Mouse (Mus musculus) embryonic facial prominence, embryonic 15.5 days (tissue): ENCODE data around the gene Ap2b1. TPM values are rescaled to one million over a fixed set of nuclear protein-coding genes. Genes with fewer than 3 reads are reported as not detected.

ENCODE experiments used
- ATAC-seq: fragments of 200-750 bp; cut with Nextera tagmentation; 2 replicates; pipeline ENCODE4 v1.8.0; 2017; ENCODE audit warnings: low read depth, moderate TSS enrichment; ENCODE audit not compliant: insufficient number of reproducible peaks, low FRiP score, low TSS enrichment
- H3K27ac ChIP-seq: fragments of 300-500 bp; sonication (generic); replicated peaks from 2 replicates; pipeline ENCODE4 v1.5.1; 2015; ENCODE audit warnings: mild to moderate bottlenecking, inconsistent platforms
- H3K27me3 ChIP-seq: fragments of 300-500 bp; sonication (generic); 2 replicates; pipeline ENCODE4 v1.6.1; 2015; ENCODE audit warnings: inconsistent platforms
- H3K36me3 ChIP-seq: fragments of 300-500 bp; sonication (generic); 2 replicates; pipeline ENCODE4 v1.6.1; 2015; ENCODE audit warnings: mild to moderate bottlenecking, inconsistent platforms
- H3K4me1 ChIP-seq: fragments of 300-500 bp; sonication (generic); 2 replicates; pipeline ENCODE4 v1.6.1; 2015; ENCODE audit warnings: inconsistent platforms
- H3K4me2 ChIP-seq: fragments of 300-500 bp; sonication (generic); replicated peaks from 2 replicates; pipeline ENCODE4 v1.6.1; 2015; ENCODE audit warnings: mild to moderate bottlenecking, inconsistent platforms
- H3K4me3 ChIP-seq: fragments of 300-500 bp; sonication (generic); replicated peaks from 2 replicates; pipeline ENCODE4 v1.5.1; 2015; ENCODE audit warnings: mild to moderate bottlenecking, inconsistent platforms
- H3K9ac ChIP-seq: fragments of 300-500 bp; sonication (generic); 2 replicates; pipeline ENCODE4 v1.6.1; 2015; ENCODE audit warnings: inconsistent platforms
- H3K9me3 ChIP-seq: fragments of 300-500 bp; sonication (generic); replicated peaks from 2 replicates; pipeline ENCODE4 v1.6.1; 2016; ENCODE audit warnings: inconsistent platforms
- WGBS: fragments of 180-500 bp; shearing (Covaris S2); methylation state at CpG from one replicate; pipeline ENCODE4 v1.1.7; 2015; 5-methylcytosine and 5-hydroxymethylcytosine counted together
- polyA plus RNA-seq: library from polyadenylated mRNA; unstranded; fragments of >200 nt; fragmentation: Nextera tagmentation; extraction: Ambion mirVana; gene quantifications from 2 replicates; pipeline ENCODE4 v1.2.1, GENCODE M21; 2015

Gene Ap2b1
- polyA plus RNA-seq, 1 experiment from 2014 or later: 53.9 TPM

DNA sequence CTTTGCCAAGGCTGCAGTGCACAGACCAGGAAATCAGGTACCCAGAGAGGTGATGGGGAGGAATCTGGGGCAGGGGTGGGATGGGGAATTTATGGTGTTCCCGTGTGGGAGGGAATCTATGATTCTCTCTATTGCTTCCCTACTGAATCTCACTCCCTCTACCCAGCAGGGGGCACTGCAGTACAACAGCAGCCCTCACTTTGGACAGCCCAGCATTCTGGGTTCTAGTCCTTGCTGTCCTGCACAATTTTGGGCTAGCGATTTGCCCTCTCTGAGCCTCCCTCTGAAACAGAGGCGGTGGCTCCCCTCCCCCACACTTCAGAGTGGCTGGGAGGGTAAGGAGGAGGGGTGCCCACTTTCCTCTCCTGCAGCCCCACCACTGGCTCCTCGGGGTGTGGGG, 121.5 kb downstream of the Ap2b1 start:
- ATAC-seq: no peak
- H3K4me3 ChIP-seq: no peak overlapping the region
- no peak overlapping the region for H3K9ac ChIP-seq
- H3K36me3 ChIP-seq: no peaks in the 10 kb centered on the region
- no peak overlapping the region for H3K4me2 ChIP-seq
- H3K9me3 ChIP-seq: no peaks in the 10 kb centered on the region
- 44% methylated on average over 4 of the region's 4 CpGs for WGBS
- H3K27ac ChIP-seq: no peak overlapping the region
- peaks cover 5% of the 10 kb centered on the region for H3K4me1 ChIP-seq
- H3K27me3 ChIP-seq: peaks cover 47% of the 10 kb centered on the region

DNA sequence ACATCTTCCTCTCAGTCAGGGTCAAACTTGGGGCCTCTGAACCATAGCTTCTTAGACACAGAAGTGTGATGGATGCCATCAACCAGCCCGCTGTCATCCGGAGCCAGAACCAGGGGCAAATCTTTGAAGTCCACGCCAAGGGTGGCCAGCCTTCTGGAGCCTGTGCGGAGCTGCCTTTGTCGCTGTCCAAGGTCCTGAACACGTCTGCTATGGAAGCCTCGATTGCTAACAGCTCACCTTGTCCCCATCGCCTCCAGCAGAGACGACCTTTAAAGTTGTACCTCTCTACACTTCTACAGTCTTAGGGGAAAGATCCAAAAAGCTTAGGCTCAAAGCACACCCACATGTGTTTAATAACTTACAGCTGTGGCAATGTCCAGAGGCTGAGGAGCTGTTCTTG, 122.5 kb downstream of the Ap2b1 start:
- WGBS: 2% methylated on average over 9 of the region's 9 CpGs
- H3K4me3 ChIP-seq: no peak overlapping the region
- no peak overlapping the region for H3K27ac ChIP-seq
- H3K4me2 ChIP-seq: no peak overlapping the region
- no peaks in the 10 kb centered on the region for H3K36me3 ChIP-seq
- no peaks in the 10 kb centered on the region for H3K9me3 ChIP-seq
- no peak overlapping the region for H3K9ac ChIP-seq
- no peak for ATAC-seq
- peaks cover 5% of the 10 kb centered on the region for H3K4me1 ChIP-seq
- H3K27me3 ChIP-seq: peaks cover 56% of the 10 kb centered on the region

DNA sequence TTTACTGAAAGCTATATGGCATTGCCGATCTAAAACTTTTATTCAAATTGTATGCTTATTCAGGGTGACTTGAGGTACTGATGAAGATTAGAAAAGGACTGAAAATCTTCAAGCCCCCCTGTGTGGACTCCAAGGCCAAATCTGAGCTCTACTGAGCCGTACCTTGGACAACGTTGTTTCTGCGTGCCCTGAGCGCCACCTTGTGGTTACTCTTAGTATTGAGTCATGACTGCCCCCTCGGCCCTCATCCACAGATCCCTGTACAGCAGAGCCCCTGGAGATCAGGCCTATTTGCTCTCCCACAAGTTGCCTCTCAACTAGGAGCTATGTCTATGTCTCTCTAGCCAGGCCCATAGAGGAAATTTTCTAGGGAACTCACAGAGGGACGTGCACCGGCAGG, 125.9 kb downstream of the Ap2b1 start:
- H3K27ac ChIP-seq: no peak overlapping the region
- no peak overlapping the region for H3K4me3 ChIP-seq
- H3K9ac ChIP-seq: no peak overlapping the region
- 5% methylated on average over 8 of the region's 8 CpGs for WGBS
- H3K9me3 ChIP-seq: no peaks in the 10 kb centered on the region
- ATAC-seq: no peak
- no peak overlapping the region for H3K4me2 ChIP-seq
- H3K27me3 ChIP-seq: peaks cover 63% of the 10 kb centered on the region
- H3K4me1 ChIP-seq: peaks cover 8% of the 10 kb centered on the region
- H3K36me3 ChIP-seq: no peaks in the 10 kb centered on the region

DNA sequence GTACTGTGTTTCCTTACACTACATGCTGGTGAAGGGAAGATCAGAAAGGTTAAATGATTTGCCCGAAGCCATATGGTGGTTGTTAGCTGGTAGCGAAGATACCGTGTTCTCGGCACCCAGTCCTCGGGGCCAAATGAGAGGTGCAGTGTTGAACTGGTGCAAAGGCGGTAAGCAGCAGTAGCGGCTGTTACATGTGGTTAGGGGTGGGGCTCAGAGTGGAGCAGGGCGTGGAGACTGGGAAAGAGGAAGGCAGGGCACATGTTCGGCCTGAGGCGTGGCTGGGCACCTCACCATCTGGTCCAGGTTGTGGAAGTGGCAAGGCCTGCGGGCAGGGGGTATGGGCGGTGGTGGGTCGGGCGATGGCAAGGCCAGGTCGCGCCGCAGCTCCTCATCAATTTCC, 128.1 kb downstream of the Ap2b1 start:
- WGBS: 30% methylated on average over 17 of the region's 17 CpGs
- Histone ChIP-seq H3K27me3 (peaks cover 45% of the 10 kb centered on the region), H3K4me1 (peaks cover 10% of the 10 kb centered on the region), H3K9ac (no peak overlapping the region), H3K9me3 (no peaks in the 10 kb centered on the region), H3K36me3 (no peaks in the 10 kb centered on the region), H3K4me3 (no peak overlapping the region), H3K4me2 (peak overlapping the region; percentile 12; the same call in 1 of the 2 replicates), H3K27ac (no peak overlapping the region)
- no peak for ATAC-seq

DNA sequence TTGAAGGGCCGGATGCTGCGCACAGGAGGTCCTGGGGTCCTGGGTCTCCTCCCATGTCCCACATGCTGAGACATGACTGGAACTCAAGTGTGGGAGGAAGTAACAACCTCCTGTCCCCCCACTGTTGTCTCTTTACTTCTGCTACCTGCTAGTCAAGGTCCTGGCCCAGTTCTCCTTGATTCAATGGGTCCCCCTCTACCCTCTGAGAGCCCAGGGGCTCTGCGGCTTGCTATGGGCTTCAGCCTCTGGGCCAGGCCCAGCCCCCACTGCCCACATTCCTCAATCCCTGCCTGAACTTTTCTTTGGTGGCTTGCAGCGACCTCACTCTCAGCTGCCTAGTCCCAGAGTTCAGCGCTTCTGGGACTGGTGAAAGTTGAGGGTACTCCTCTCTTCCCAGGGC, 130.5 kb downstream of the Ap2b1 start, which contains the start of gene Gas2l2:
Gene Gas2l2, minus strand, starts transcription at position 101 of the 400 bp plus-strand sequence.
- Histone ChIP-seq H3K27ac (no peak within 1 kb of the TSS), H3K4me3 (no peak within 1 kb of the TSS), H3K27me3 (peaks cover 37% of the 10 kb centered on the region), H3K9me3 (no peaks in the 10 kb centered on the region), H3K4me2 (no peak within 1 kb of the TSS), H3K9ac (no peak within 1 kb of the TSS), H3K4me1 (peaks cover 10% of the 10 kb centered on the region), H3K36me3 (no peaks in the 10 kb centered on the region)
- no peak for ATAC-seq
- WGBS: 46% methylated on average over 5 of the region's 5 CpGs

DNA sequence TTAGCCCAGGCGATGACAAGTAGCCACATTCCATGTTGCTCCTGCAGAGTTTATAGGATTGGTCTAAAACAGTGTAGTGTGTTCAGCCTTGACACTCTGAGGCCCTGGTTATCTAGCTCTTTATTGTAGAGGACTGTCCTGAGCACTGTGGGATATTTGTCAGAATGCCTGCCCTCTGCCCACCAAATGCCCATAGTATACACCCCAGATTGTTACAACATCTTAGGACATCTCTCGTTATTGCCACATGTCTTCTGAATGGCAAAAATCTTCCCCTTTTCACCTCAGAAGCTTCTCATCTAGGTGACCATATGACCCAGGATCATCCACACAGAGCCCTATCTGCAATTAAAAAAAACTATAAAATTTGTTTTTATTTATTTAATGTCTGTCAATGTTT, 133.7 kb downstream of the Ap2b1 start:
- no peaks in the 10 kb centered on the region for H3K36me3 ChIP-seq
- peaks cover 20% of the 10 kb centered on the region for H3K27me3 ChIP-seq
- H3K4me3 ChIP-seq: no peak overlapping the region
- no peaks in the 10 kb centered on the region for H3K9me3 ChIP-seq
- no peak for ATAC-seq
- no peak overlapping the region for H3K4me2 ChIP-seq
- 81% methylated on average over 2 of the region's 2 CpGs for WGBS
- H3K27ac ChIP-seq: no peak overlapping the region
- H3K9ac ChIP-seq: no peak overlapping the region
- H3K4me1 ChIP-seq: 0 out of 2 replicates have a peak, but pooled peaks cover 5% of the 10 kb centered on the region

DNA sequence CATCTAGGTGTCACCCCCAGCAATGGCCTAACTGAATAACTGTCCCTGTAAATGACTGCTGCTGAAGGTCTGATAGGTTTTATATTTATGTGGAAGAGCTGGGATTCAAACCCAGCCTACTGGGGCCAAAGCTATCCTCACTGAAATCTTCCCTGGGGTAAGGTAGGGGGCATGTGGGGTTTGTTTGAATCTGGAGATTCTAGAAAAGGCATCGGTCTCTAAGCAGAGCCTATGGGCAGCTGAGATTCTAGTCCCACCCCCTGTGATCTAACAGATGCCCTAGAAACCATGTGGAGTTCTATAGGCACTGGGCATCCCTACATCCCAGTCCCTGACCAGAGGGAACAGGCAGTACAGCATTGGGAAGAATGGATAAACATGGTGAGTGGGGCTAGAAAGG, 138.6 kb downstream of the Ap2b1 start, which contains the start of gene 1700020L24Rik:
Gene 1700020L24Rik, plus strand, starts transcription at position 301 of the 400 bp plus-strand sequence.
- H3K36me3 ChIP-seq: no peaks in the 10 kb centered on the region
- H3K27me3 ChIP-seq: peaks cover 20% of the 10 kb centered on the region
- no peak within 1 kb of the TSS for H3K27ac ChIP-seq
- no peaks in the 10 kb centered on the region for H3K9me3 ChIP-seq
- no peak within 1 kb of the TSS for H3K9ac ChIP-seq
- no peak for ATAC-seq
- peaks cover 4% of the 10 kb centered on the region for H3K4me1 ChIP-seq
- WGBS: 73% methylated on average over 1 of the region's 1 CpGs
- H3K4me2 ChIP-seq: no peak within 1 kb of the TSS
- no peak within 1 kb of the TSS for H3K4me3 ChIP-seq

DNA sequence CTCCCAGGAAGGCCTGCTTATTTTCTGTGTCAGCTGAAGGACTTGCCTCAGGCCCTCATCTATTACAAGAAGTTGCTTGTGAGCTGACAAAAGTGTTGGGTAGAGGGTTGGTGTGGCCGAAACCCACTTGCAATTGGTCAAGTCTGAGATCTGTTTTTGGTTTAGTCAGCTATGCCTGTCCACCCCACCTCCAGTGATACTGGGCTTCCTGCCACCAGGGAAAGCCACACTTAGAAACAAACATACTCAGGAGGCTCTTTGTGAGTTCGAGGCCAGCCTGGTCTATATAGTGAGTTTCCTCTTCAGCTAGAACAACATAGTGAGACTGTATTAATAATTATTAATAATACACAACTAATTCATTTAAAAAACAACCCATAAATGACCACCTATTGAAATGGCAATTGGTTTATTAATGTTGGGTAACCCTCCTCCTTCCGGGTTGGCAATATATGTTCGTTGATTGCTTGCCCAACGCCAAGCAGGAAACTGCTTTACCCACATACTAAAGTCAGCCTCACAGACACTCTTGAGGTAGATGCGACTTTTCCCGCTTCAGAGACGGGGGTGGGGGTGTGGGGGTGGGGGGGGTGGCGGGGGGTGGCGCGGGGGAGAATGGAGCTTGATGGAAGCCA, 140.7 kb downstream of the Ap2b1 start:
- Histone ChIP-seq H3K4me3 (peak overlapping the region; percentile 64), H3K4me1 (peaks cover 15% of the 10 kb centered on the region), H3K4me2 (peak overlapping the region; percentile 88), H3K27me3 (peaks cover 42% of the 10 kb centered on the region), H3K36me3 (no peaks in the 10 kb centered on the region), H3K9me3 (no peaks in the 10 kb centered on the region), H3K27ac (no peak overlapping the region), H3K9ac (no peak overlapping the region)
- no peak for ATAC-seq
- WGBS: 32% methylated on average over 11 of the region's 11 CpGs

DNA sequence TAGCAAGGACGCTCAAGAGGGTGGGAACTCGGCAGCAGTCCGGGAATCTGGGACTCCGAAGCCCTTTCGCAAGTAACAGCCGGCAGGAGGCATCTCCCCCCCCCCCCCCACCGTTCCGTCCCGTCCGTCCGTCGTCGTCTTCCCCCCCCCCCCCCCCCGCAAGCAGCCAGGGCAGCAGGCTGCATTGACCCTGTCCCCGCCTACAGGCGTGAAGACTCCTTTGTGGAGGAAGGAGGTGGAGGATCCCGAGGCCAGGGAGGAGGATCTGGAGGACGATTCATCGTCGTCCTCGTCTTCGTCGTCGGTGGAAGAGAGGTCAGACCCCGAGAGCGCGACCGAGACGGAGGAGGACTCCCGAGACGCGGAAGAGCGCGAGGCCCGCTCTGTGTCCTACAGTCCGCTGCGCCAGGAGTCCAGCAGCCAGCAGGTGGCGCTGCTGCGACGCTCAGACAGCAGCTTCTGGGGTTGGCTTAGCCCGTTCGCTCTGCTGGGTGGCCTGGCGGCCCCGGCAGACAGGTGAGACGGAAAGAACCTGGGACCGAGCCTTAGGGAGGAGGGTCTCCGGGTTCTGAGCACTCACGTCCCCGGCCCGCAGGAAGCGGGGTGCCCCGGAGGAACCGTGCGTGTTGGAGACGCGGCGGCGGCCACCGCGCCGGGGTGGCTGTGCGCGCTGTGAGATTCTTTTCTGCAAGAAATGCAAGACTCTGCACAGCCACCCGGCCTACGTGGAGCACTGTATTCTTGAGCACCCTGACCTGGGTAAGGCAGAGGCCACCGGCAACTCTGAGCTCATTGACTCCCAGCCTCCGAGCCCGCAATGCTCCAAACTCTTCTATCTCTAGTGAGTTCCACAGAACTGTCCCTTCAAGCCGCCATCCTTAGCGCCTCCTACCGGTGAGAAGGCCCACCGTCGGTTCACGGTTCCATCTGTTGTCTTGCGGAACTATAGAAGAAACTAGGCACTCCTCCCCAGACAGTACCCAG, 141.5 kb downstream of the Ap2b1 start:
- Histone ChIP-seq H3K4me3 (peak overlapping the region; percentile 64), H3K9me3 (no peaks in the 10 kb centered on the region), H3K36me3 (no peaks in the 10 kb centered on the region), H3K27ac (no peak overlapping the region), H3K27me3 (peaks cover 46% of the 10 kb centered on the region), H3K4me2 (peak overlapping the region; percentile 88), H3K4me1 (peaks cover 21% of the 10 kb centered on the region), H3K9ac (peak overlapping the region; percentile 33)
- ATAC-seq: peak; percentile 89
- WGBS: under 1% methylated on average over 65 of the region's 75 CpGs

DNA sequence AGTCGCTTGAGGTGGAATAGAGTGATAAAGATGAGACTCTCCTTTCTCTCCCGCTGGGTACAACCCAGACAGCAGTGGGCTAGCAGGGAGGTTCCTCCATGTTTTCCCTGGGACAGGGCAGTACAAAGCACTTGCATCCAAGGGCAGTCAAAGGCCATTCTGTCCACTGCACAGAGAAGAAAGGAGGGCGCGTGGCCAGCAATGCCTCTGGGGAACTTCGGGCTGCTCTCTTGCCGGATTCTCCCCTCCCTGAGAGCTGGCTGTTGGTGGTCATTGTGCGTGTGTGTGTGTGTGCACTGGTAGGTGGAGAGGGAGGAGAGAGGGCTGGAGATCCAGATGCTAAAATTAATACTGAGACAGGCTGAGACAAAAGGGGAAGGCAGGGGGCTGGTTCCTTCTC, 142.4 kb downstream of the Ap2b1 start:
- WGBS: 35% methylated on average over 7 of the region's 7 CpGs
- peak overlapping the region; percentile 88 for H3K4me2 ChIP-seq
- H3K36me3 ChIP-seq: no peaks in the 10 kb centered on the region
- H3K4me3 ChIP-seq: peak overlapping the region; percentile 64; the same call in 1 of the 2 replicates
- no peak for ATAC-seq
- H3K27me3 ChIP-seq: peaks cover 54% of the 10 kb centered on the region
- H3K9ac ChIP-seq: no peak overlapping the region
- H3K9me3 ChIP-seq: no peaks in the 10 kb centered on the region
- H3K27ac ChIP-seq: no peak overlapping the region
- H3K4me1 ChIP-seq: peaks cover 21% of the 10 kb centered on the region

DNA sequence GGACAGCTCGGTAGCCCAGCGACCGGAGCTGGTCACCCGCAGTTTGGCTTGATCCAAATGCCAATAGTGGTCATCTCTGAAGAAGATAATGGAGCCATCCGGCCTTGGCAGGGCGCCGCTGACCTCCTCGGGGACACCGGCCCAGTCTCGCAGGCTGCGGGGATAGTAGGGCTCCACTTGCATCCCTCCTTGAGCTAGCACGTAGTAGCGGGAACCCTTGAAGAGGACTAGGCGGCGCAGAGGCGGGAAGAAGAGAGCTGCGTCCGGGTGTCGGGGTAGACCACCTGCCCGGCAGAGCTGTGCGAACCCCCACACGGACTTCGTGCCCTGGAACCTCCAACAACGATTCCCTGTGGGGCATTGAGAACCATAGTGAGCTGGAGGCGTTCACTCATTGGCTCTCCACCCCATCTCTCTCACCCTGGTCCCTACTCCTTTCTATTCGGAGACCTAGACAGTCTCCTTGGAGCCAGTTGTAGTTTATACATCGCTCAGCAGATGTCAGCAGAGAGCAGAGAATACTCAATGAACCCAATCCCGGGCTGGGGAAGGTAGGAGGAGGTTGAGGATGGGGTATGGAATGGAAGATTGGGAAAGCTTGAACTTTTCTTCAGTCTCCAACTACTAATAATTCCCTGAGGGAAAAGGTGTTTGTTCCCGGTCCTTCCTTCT, 143.9 kb downstream of the Ap2b1 start:
- no peak for ATAC-seq
- H3K9ac ChIP-seq: no peak overlapping the region

More for the DNA sequence above, 143.9 kb downstream of the Ap2b1 start:
- peak overlapping the region; percentile 17 for H3K4me3 ChIP-seq
- H3K9me3 ChIP-seq: no peaks in the 10 kb centered on the region
- no peaks in the 10 kb centered on the region for H3K36me3 ChIP-seq
- 12% methylated on average over 29 of the region's 29 CpGs for WGBS
- H3K4me1 ChIP-seq: peaks cover 24% of the 10 kb centered on the region
- H3K4me2 ChIP-seq: peak overlapping the region; percentile 36
- no peak overlapping the region for H3K27ac ChIP-seq
- peaks cover 62% of the 10 kb centered on the region for H3K27me3 ChIP-seq
